In genomic region chr5:149009111-149009510, GRCm38 (mm10) we compare ENCODE assay signal across 22 mouse cellular contexts. TPM values are rescaled to one million over a fixed set of nuclear protein-coding genes. Genes with fewer than 3 reads are reported as not detected.
"Had no signal": no experiment of that assay in that cellular context is flagged by ENCODE, and none has a peak within 500 bp of the region (broad histone marks: within the 10 kb centered on the region; RNA-seq: fewer than 3 reads in every experiment).

No protein-coding gene starts in this region.

- H3K27me3 ChIP-seq: neural tube, embryonic 13.5 days; neural tube, embryonic 15.5 days; stomach, embryonic 15.5 days had no signal

- ATAC-seq: midbrain, embryonic 16.5 days had no signal

- H3K4me3 ChIP-seq: midbrain, embryonic 10.5 days; midbrain, embryonic 12.5 days; myocyte; neural tube, embryonic 13.5 days; neural tube, embryonic 15.5 days; stomach, embryonic 15.5 days had no signal

- DNase-seq: lung, adult 18-20 months; lung, embryonic 14.5 days; lung, postnatal 10 days; lung, postnatal 4 days; midbrain, embryonic 14.5 days; retina, postnatal 1 day; right cerebral cortex, adult 18-20 months; right cerebral cortex, postnatal 25 days; right cerebral cortex, postnatal 4 days; spleen, adult 18-20 months; thymus, adult 18-20 months; thymus, postnatal 14 days; thymus, postnatal 36 days had no signal

- H3K27ac ChIP-seq: midbrain, embryonic 10.5 days; midbrain, embryonic 12.5 days; neural tube, embryonic 13.5 days; neural tube, embryonic 15.5 days; stomach, embryonic 15.5 days had no signal

- H3K9me3 ChIP-seq: midbrain, embryonic 10.5 days; midbrain, embryonic 12.5 days; neural tube, embryonic 13.5 days; neural tube, embryonic 15.5 days; stomach, embryonic 15.5 days had no signal

- H3K36me3 ChIP-seq: midbrain, embryonic 10.5 days; midbrain, embryonic 12.5 days; neural tube, embryonic 13.5 days; neural tube, embryonic 15.5 days; stomach, embryonic 15.5 days had no signal

- H3K9ac ChIP-seq: lung, embryonic 14.5 days; midbrain, embryonic 12.5 days; neural tube, embryonic 13.5 days; neural tube, embryonic 15.5 days; stomach, embryonic 15.5 days had no signal

- H3K4me2 ChIP-seq: lung, embryonic 14.5 days; midbrain, embryonic 12.5 days; neural tube, embryonic 13.5 days; neural tube, embryonic 15.5 days; stomach, embryonic 15.5 days had no signal

RNA-seq across cellular contexts. Expression of gene Gm42791, which starts 14.2 kb away (rescaled TPM):
- total RNA-seq: megakaryocyte, adult 5-6 weeks had no signal
- polyA plus RNA-seq: midbrain, embryonic 14.5 days; small intestine, adult 2 months had no signal
